Mouse (Mus musculus): ENCODE results near the gene Cnksr1.
A peak's percentile ranks its signal among the peaks of the same experiment; 100 is the strongest.

Cnksr1 gene

GRCm38 (mm10) chr4:134252911-134253721 is 14.9 kb upstream of the Cnksr1 start:
- no peak for DNase-seq (ENCODE audit: low read depth, low spot score)

GRCm38 (mm10) chr4:134252131-134252910 is 14.1 kb upstream of the Cnksr1 start:
- no peak for DNase-seq (ENCODE audit: low read depth, low spot score)

GRCm38 (mm10) chr4:134251241-134252130 is 13.3 kb upstream of the Cnksr1 start:
- peak; percentile 51 for DNase-seq (ENCODE audit: low read depth, low spot score)

GRCm38 (mm10) chr4:134250930-134251240 is 12.7 kb upstream of the Cnksr1 start:
- DNase-seq (ENCODE audit: low read depth, low spot score): no peak

GRCm38 (mm10) chr4:134250116-134250929 is 12.1 kb upstream of the Cnksr1 start:
- no peak for DNase-seq (ENCODE audit: low read depth, low spot score)

- peak; percentile 70 for DNase-seq (ENCODE audit: low read depth, low spot score)
Observed at GRCm38 (mm10) chr4:134249651-134250050, 11.5 kb upstream of the Cnksr1 start.

GRCm38 (mm10) chr4:134246719-134247258 is 8.6 kb upstream of the Cnksr1 start, which contains the start of gene Gm30191:
Gene Gm30191, plus strand, starts transcription at chr4:134246935.
- DNase-seq (ENCODE audit: low read depth, low spot score): no peak

- DNase-seq (ENCODE audit: low read depth, low spot score): no peak
Observed at GRCm38 (mm10) chr4:134246256-134246655, 8.1 kb upstream of the Cnksr1 start.

- peak; percentile 93 for DNase-seq (ENCODE audit: low read depth, low spot score)
Observed at GRCm38 (mm10) chr4:134245148-134245843, 7.1 kb upstream of the Cnksr1 start, which contains the start of gene Zfp593. Gene Zfp593, minus strand, starts transcription at chr4:134245592.

GRCm38 (mm10) chr4:134243516-134244250 is 5.5 kb upstream of the Cnksr1 start, which contains the start of gene E130218I03Rik:
Gene E130218I03Rik, plus strand, starts transcription at chr4:134243662.
- DNase-seq (ENCODE audit: low read depth, low spot score): no peak

GRCm38 (mm10) chr4:134238686-134239085 is 487 bp upstream of the Cnksr1 start:
- DNase-seq (ENCODE audit: low read depth, low spot score): no peak

GRCm38 (mm10) chr4:134237582-134238278 is 469 bp downstream of the Cnksr1 start:
- DNase-seq (ENCODE audit: low read depth, low spot score): no peak

GRCm38 (mm10) chr4:134234876-134235275 is 3.3 kb downstream of the Cnksr1 start:
- DNase-seq (ENCODE audit: low read depth, low spot score): no peak

GRCm38 (mm10) chr4:134230431-134230830 is 7.8 kb downstream of the Cnksr1 start:
- no peak for DNase-seq (ENCODE audit: low read depth, low spot score)

GRCm38 (mm10) chr4:134227194-134227593 is 11.0 kb downstream of the Cnksr1 start, which contains the start of gene Catsper4:
Gene Catsper4, minus strand, starts transcription at chr4:134227383.
- DNase-seq (ENCODE audit: low read depth, low spot score): no peak

GRCm38 (mm10) chr4:134222793-134223600 is 15.2 kb downstream of the Cnksr1 start:
- DNase-seq (ENCODE audit: low read depth, low spot score): no peak

GRCm38 (mm10) chr4:134206488-134207053 is 31.6 kb downstream of the Cnksr1 start:
- no peak for DNase-seq (ENCODE audit: low read depth, low spot score)
